Mouse (Mus musculus) neural tube, embryonic 15.5 days (tissue): Measurements from ENCODE around the gene BC004004. TPM values are rescaled to one million over a fixed set of nuclear protein-coding genes. Genes with fewer than 3 reads are reported as not detected.

ENCODE experiments used
- ATAC-seq: fragments of 200-750 bp; cut with Nextera tagmentation; 2 replicates; pipeline ENCODE4 v1.8.0; 2017; ENCODE audit warnings: mild to moderate bottlenecking, moderate TSS enrichment, moderate library complexity; ENCODE audit not compliant: low FRiP score
- H3K27ac ChIP-seq: fragments of 300-500 bp; sonication (generic); replicated peaks from 2 replicates; pipeline ENCODE4 v1.5.1; 2015; ENCODE audit warnings: mild to moderate bottlenecking, inconsistent platforms
- H3K27me3 ChIP-seq: fragments of 300-500 bp; sonication (generic); replicated peaks from 2 replicates; pipeline ENCODE4 v1.6.1; 2015; ENCODE audit warnings: inconsistent platforms
- H3K36me3 ChIP-seq: fragments of 300-500 bp; sonication (generic); 2 replicates; pipeline ENCODE4 v1.6.1; 2015; ENCODE audit warnings: inconsistent platforms
- H3K4me1 ChIP-seq: fragments of 300-500 bp; sonication (generic); 2 replicates; pipeline ENCODE4 v1.6.1; 2015; ENCODE audit warnings: inconsistent platforms
- H3K4me2 ChIP-seq: fragments of 300-500 bp; sonication (generic); 2 replicates; pipeline ENCODE4 v1.6.1; 2015; ENCODE audit warnings: inconsistent platforms, mild to moderate bottlenecking, moderate library complexity
- H3K4me3 ChIP-seq: fragments of 300-500 bp; sonication (generic); replicated peaks from 2 replicates; pipeline ENCODE4 v1.5.1; 2015; ENCODE audit warnings: mild to moderate bottlenecking, inconsistent platforms
- H3K9ac ChIP-seq: fragments of 300-500 bp; sonication (generic); replicated peaks from 2 replicates; pipeline ENCODE4 v1.6.1; 2015; ENCODE audit warnings: mild to moderate bottlenecking, inconsistent platforms
- H3K9me3 ChIP-seq: fragments of 300-500 bp; sonication (generic); replicated peaks from 2 replicates; pipeline ENCODE4 v1.6.1; 2016; ENCODE audit warnings: inconsistent platforms
- WGBS: fragments of 180-500 bp; shearing (Covaris S2); methylation state at CpG from one replicate; pipeline ENCODE4 v1.1.7; 2015; ENCODE audit warnings: mixed read lengths; 5-methylcytosine and 5-hydroxymethylcytosine counted together
- polyA plus RNA-seq: library from polyadenylated mRNA; unstranded; fragments of >200 nt; fragmentation: Nextera tagmentation; extraction: Ambion mirVana; gene quantifications from 2 replicates; pipeline ENCODE4 v1.2.1, GENCODE M21; 2015

The BC004004 gene
- polyA plus RNA-seq, 1 experiment from 2014 or later, result 116 TPM

- Histone ChIP-seq H3K4me3 (no peak overlapping the region), H3K9ac (no peak overlapping the region), H3K4me2 (no peak overlapping the region), H3K4me1 (no peaks in the 10 kb centered on the region), H3K27ac (no peak overlapping the region), H3K36me3 (peaks cover 32% of the 10 kb centered on the region), H3K9me3 (no peaks in the 10 kb centered on the region), H3K27me3 (no peaks in the 10 kb centered on the region)
- 92% methylated on average over 5 of the region's 5 CpGs for WGBS
- no peak for ATAC-seq
These were observed 11.8 kb downstream of the BC004004 start for GRCm38 (mm10) chr17:29280422-29280821.

GRCm38 (mm10) chr17:29281541-29281940 is 13.0 kb downstream of the BC004004 start:
- no peak overlapping the region for H3K27ac ChIP-seq
- no peaks in the 10 kb centered on the region for H3K4me1 ChIP-seq
- no peak overlapping the region for H3K9ac ChIP-seq
- 92% methylated on average over 5 of the region's 5 CpGs for WGBS
- no peaks in the 10 kb centered on the region for H3K9me3 ChIP-seq
- no peaks in the 10 kb centered on the region for H3K27me3 ChIP-seq
- peaks cover 39% of the 10 kb centered on the region for H3K36me3 ChIP-seq
- ATAC-seq, result no peak
- no peak overlapping the region for H3K4me2 ChIP-seq
- no peak overlapping the region for H3K4me3 ChIP-seq

- Histone ChIP-seq H3K4me1 (no peaks in the 10 kb centered on the region), H3K27me3 (no peaks in the 10 kb centered on the region), H3K4me2 (no peak overlapping the region), H3K27ac (no peak overlapping the region), H3K36me3 (peaks cover 39% of the 10 kb centered on the region), H3K4me3 (no peak overlapping the region), H3K9me3 (no peaks in the 10 kb centered on the region), H3K9ac (no peak overlapping the region)
- WGBS, result 62% methylated on average over 21 of the region's 21 CpGs
- ATAC-seq, result no peak
These were observed 13.8 kb downstream of the BC004004 start for GRCm38 (mm10) chr17:29282216-29282952.

- Histone ChIP-seq H3K27me3 (no peaks in the 10 kb centered on the region), H3K4me3 (no peak overlapping the region)
- no peak for ATAC-seq
These were observed 23.2 kb downstream of the BC004004 start for GRCm38 (mm10) chr17:29291793-29292192.

GRCm38 (mm10) chr17:29292996-29293395 is 24.4 kb downstream of the BC004004 start:
- H3K9me3 ChIP-seq, result no peaks in the 10 kb centered on the region
- H3K9ac ChIP-seq, result no peak overlapping the region
- no peak for ATAC-seq
- no peak overlapping the region for H3K4me3 ChIP-seq
- peaks cover 49% of the 10 kb centered on the region for H3K36me3 ChIP-seq
- H3K27ac ChIP-seq, result no peak overlapping the region
- WGBS, result 92% methylated on average over 3 of the region's 3 CpGs
- no peaks in the 10 kb centered on the region for H3K4me1 ChIP-seq
- H3K4me2 ChIP-seq, result no peak overlapping the region
- no peaks in the 10 kb centered on the region for H3K27me3 ChIP-seq

More at GRCm38 (mm10) chr17:29291793-29292192, 23.2 kb downstream of the BC004004 start:
- WGBS, result 82% methylated on average over 7 of the region's 7 CpGs
- H3K4me2 ChIP-seq, result no peak overlapping the region
- H3K36me3 ChIP-seq, result peaks cover 43% of the 10 kb centered on the region
- no peak overlapping the region for H3K27ac ChIP-seq
- H3K9me3 ChIP-seq, result no peaks in the 10 kb centered on the region
- no peak overlapping the region for H3K9ac ChIP-seq
- H3K4me1 ChIP-seq, result no peaks in the 10 kb centered on the region

- no peaks in the 10 kb centered on the region for H3K4me1 ChIP-seq
- H3K36me3 ChIP-seq, result peaks cover 54% of the 10 kb centered on the region
- no peak for ATAC-seq
- no peak overlapping the region for H3K4me3 ChIP-seq
- H3K4me2 ChIP-seq, result no peak overlapping the region
- no peaks in the 10 kb centered on the region for H3K27me3 ChIP-seq
- H3K9ac ChIP-seq, result no peak overlapping the region
- H3K27ac ChIP-seq, result no peak overlapping the region
- 83% methylated on average over 9 of the region's 9 CpGs for WGBS
- no peaks in the 10 kb centered on the region for H3K9me3 ChIP-seq
These were observed 25.4 kb downstream of the BC004004 start for GRCm38 (mm10) chr17:29293807-29294605.

- peaks cover 57% of the 10 kb centered on the region for H3K36me3 ChIP-seq
- ATAC-seq, result no peak
- H3K4me2 ChIP-seq, result no peak overlapping the region
- WGBS, result 76% methylated on average over 5 of the region's 5 CpGs
- no peaks in the 10 kb centered on the region for H3K4me1 ChIP-seq
- no peaks in the 10 kb centered on the region for H3K9me3 ChIP-seq
- no peak overlapping the region for H3K4me3 ChIP-seq
- H3K27me3 ChIP-seq, result no peaks in the 10 kb centered on the region
- H3K27ac ChIP-seq, result no peak overlapping the region
- H3K9ac ChIP-seq, result no peak overlapping the region
These were observed 27.2 kb downstream of the BC004004 start for GRCm38 (mm10) chr17:29295835-29296234.

GRCm38 (mm10) chr17:29297321-29297720 is 28.7 kb downstream of the BC004004 start:
- Histone ChIP-seq H3K9me3 (no peaks in the 10 kb centered on the region), H3K4me3 (no peak overlapping the region), H3K4me2 (no peak overlapping the region), H3K4me1 (no peaks in the 10 kb centered on the region), H3K27me3 (no peaks in the 10 kb centered on the region), H3K36me3 (peaks cover 63% of the 10 kb centered on the region), H3K9ac (no peak overlapping the region), H3K27ac (no peak overlapping the region)
- 73% methylated on average over 10 of the region's 10 CpGs for WGBS
- no peak for ATAC-seq

GRCm38 (mm10) chr17:29297813-29298212 is 29.2 kb downstream of the BC004004 start:
- H3K4me2 ChIP-seq, result no peak overlapping the region
- H3K4me1 ChIP-seq, result no peaks in the 10 kb centered on the region
- no peaks in the 10 kb centered on the region for H3K9me3 ChIP-seq
- peaks cover 67% of the 10 kb centered on the region for H3K36me3 ChIP-seq
- no peaks in the 10 kb centered on the region for H3K27me3 ChIP-seq
- H3K4me3 ChIP-seq, result no peak overlapping the region
- 82% methylated on average over 6 of the region's 6 CpGs for whole genome bisulfite sequencing
- H3K27ac ChIP-seq, result no peak overlapping the region
- no peak for ATAC-seq
- no peak overlapping the region for H3K9ac ChIP-seq

- 90% methylated on average over 4 of the region's 4 CpGs for WGBS
- no peaks in the 10 kb centered on the region for H3K9me3 ChIP-seq
- peaks cover 65% of the 10 kb centered on the region for H3K36me3 ChIP-seq
- ATAC-seq, result no peak
- H3K27me3 ChIP-seq, result no peaks in the 10 kb centered on the region
- no peak overlapping the region for H3K4me3 ChIP-seq
- no peak overlapping the region for H3K4me2 ChIP-seq
- H3K4me1 ChIP-seq, result 0 out of 2 replicates have a peak, but pooled peaks cover 8% of the 10 kb centered on the region
- no peak overlapping the region for H3K9ac ChIP-seq
- no peak overlapping the region for H3K27ac ChIP-seq
These were observed 30.7 kb downstream of the BC004004 start for GRCm38 (mm10) chr17:29299282-29299681.

- H3K4me2 ChIP-seq, result no peak overlapping the region
- ATAC-seq, result no peak
- H3K27ac ChIP-seq, result no peak overlapping the region
- no peak overlapping the region for H3K4me3 ChIP-seq
- H3K9me3 ChIP-seq, result no peaks in the 10 kb centered on the region
- 0 out of 2 replicates have a peak, but pooled peaks cover 19% of the 10 kb centered on the region for H3K4me1 ChIP-seq
- H3K27me3 ChIP-seq, result no peaks in the 10 kb centered on the region
- peaks cover 49% of the 10 kb centered on the region for H3K36me3 ChIP-seq
- H3K9ac ChIP-seq, result no peak overlapping the region
- 92% methylated on average over 7 of the region's 7 CpGs for WGBS
These were observed 32.3 kb downstream of the BC004004 start for GRCm38 (mm10) chr17:29300926-29301325.

GRCm38 (mm10) chr17:29301421-29301820 is 32.8 kb downstream of the BC004004 start:
- no peak overlapping the region for H3K4me2 ChIP-seq
- peaks cover 47% of the 10 kb centered on the region for H3K36me3 ChIP-seq
- 0 out of 2 replicates have a peak, but pooled peaks cover 21% of the 10 kb centered on the region for H3K4me1 ChIP-seq
- H3K9ac ChIP-seq, result no peak overlapping the region
- H3K27me3 ChIP-seq, result no peaks in the 10 kb centered on the region
- no peak overlapping the region for H3K4me3 ChIP-seq
- no peak overlapping the region for H3K27ac ChIP-seq
- WGBS, result 90% methylated on average over 6 of the region's 6 CpGs
- H3K9me3 ChIP-seq, result no peaks in the 10 kb centered on the region
- ATAC-seq, result no peak
